In genomic region chr11:118957070-118957471, GRCm38 (mm10) we compare ENCODE assay signal across 9 mouse cellular contexts. TPM values are rescaled to one million over a fixed set of nuclear protein-coding genes. Genes with fewer than 3 reads are reported as not detected.
A peak's percentile ranks its signal among the peaks of the same experiment; 100 is the strongest.
DNase-seq lines count a peak whose midpoint lies in the region; ATAC-seq lines count a peak whose summit lies in the region.
"Had no signal": no experiment of that assay in that cellular context is flagged by ENCODE, and none has a peak within 500 bp of the region (broad histone marks: within the 10 kb centered on the region; RNA-seq: fewer than 3 reads in every experiment).

No protein-coding gene starts in this region.

- no peak overlapping the region for H3K9ac ChIP-seq in embryonic facial prominence, embryonic 14.5 days (ENCODE audit: low read depth, low read length)
- no peak overlapping the region for H3K9ac ChIP-seq in heart, embryonic 11.5 days (ENCODE audit: low read depth, low read length)
- H3K9ac ChIP-seq: embryonic facial prominence, embryonic 13.5 days had no signal

- H3K4me1 ChIP-seq in embryonic facial prominence, embryonic 14.5 days (ENCODE audit: control insufficient read depth, insufficient read depth, low read length) = peaks cover 6% of the 10 kb centered on the region; the same call in 1 of the 2 replicates
- peaks cover 11% of the 10 kb centered on the region for H3K4me1 ChIP-seq in heart, embryonic 11.5 days (ENCODE audit: control insufficient read depth, insufficient read depth, low read length)

- H3K36me3 ChIP-seq in embryonic facial prominence, embryonic 14.5 days (ENCODE audit: control insufficient read depth, insufficient read depth, low read length) = no peaks in the 10 kb centered on the region
- H3K36me3 ChIP-seq in heart, embryonic 11.5 days (ENCODE audit: control insufficient read depth, insufficient read depth, low read length) = no peaks in the 10 kb centered on the region
- H3K36me3 ChIP-seq: embryonic facial prominence, embryonic 13.5 days had no signal

- H3K9me3 ChIP-seq in embryonic facial prominence, embryonic 14.5 days (ENCODE audit: control insufficient read depth, low read length) = no peaks in the 10 kb centered on the region
- no peaks in the 10 kb centered on the region for H3K9me3 ChIP-seq in heart, embryonic 11.5 days (replicated peaks; ENCODE audit: control insufficient read depth, low read length)
- H3K9me3 ChIP-seq: embryonic facial prominence, embryonic 13.5 days had no signal

- peak; percentile 48 for ATAC-seq in embryonic facial prominence, embryonic 14.5 days (ENCODE audit: low read depth)
- 0 out of 2 replicates have a peak, but pooled peaks have one; percentile 31 for ATAC-seq in heart, embryonic 11.5 days (replicated peaks; ENCODE audit: insufficient number of reproducible peaks, low FRiP score, low TSS enrichment)
- ATAC-seq in megakaryocyte-erythroid progenitor cell, adult 5-6 weeks (replicated peaks; ENCODE audit: low FRiP score, low TSS enrichment, poor library complexity, severe bottlenecking) = no peak

- no peak overlapping the region for H3K27ac ChIP-seq in embryonic facial prominence, embryonic 14.5 days (replicated peaks; ENCODE audit: low read depth, low read length)
- H3K27ac ChIP-seq in heart, embryonic 11.5 days (ENCODE audit: low read depth, low read length) = no peak overlapping the region
- H3K27ac ChIP-seq: embryonic facial prominence, embryonic 13.5 days had no signal

- DNase-seq in kidney, postnatal 4 days = peak; percentile 18 to 40
- no peak for DNase-seq in kidney, adult 18-20 months
- peak; percentile 74 for DNase-seq in embryonic facial prominence, embryonic 14.5 days (ENCODE audit: low spot score)
- DNase-seq in left cerebral cortex, adult 11 months (ENCODE audit: low spot score) = peak; percentile 29
- peak; percentile 37 for DNase-seq in ovary, postnatal 14 days (ENCODE audit: low spot score)
- DNase-seq in urinary bladder, adult 2 months (ENCODE audit: low spot score) = no peak

- no peak overlapping the region for H3K4me3 ChIP-seq in embryonic facial prominence, embryonic 14.5 days (ENCODE audit: low read depth, low read length)
- H3K4me3 ChIP-seq in heart, embryonic 11.5 days (ENCODE audit: low read depth, low read length) = no peak overlapping the region
- H3K4me3 ChIP-seq: embryonic facial prominence, embryonic 13.5 days had no signal

- WGBS in embryonic facial prominence, embryonic 14.5 days = 54% methylated on average over 13 of the region's 14 CpGs
- WGBS in heart, embryonic 11.5 days (ENCODE audit: insufficient replicate concordance) = 40% methylated on average over 14 of the region's 14 CpGs

- H3K4me2 ChIP-seq in embryonic facial prominence, embryonic 14.5 days (ENCODE audit: low read depth, low read length) = no peak overlapping the region
- H3K4me2 ChIP-seq in heart, embryonic 11.5 days = peak overlapping the region; percentile 34
- H3K4me2 ChIP-seq: embryonic facial prominence, embryonic 13.5 days had no signal

- no peaks in the 10 kb centered on the region for H3K27me3 ChIP-seq in embryonic facial prominence, embryonic 14.5 days (replicated peaks; ENCODE audit: control insufficient read depth, insufficient read depth, low read length)
- peaks cover 6% of the 10 kb centered on the region; the same call in 1 of the 2 replicates for H3K27me3 ChIP-seq in heart, embryonic 11.5 days (ENCODE audit: control insufficient read depth, insufficient read depth, low read length)

RNA-seq across cellular contexts. Expression of gene Enpp7, which starts 30.9 kb away (rescaled TPM):
- polyA plus RNA-seq in embryonic facial prominence, embryonic 14.5 days (2014; fragmentation: Nextera tagmentation; extraction: Ambion mirVana) = not detected in 2 replicates
- not detected in 2 replicates for polyA plus RNA-seq in heart, embryonic 11.5 days (2014; fragmentation: Nextera tagmentation; extraction: Ambion mirVana)
- total RNA-seq in megakaryocyte-erythroid progenitor cell, adult 5-6 weeks (2014; fragmentation: Nextera tagmentation) = not detected in 2 replicates
- not detected in 2 replicates for total RNA-seq in megakaryocyte-erythroid progenitor cell, adult 5-6 weeks (2017)
- polyA plus RNA-seq in urinary bladder, adult 2 months (2012; rRNA removed) = 0.08 TPM in 1 of 2 replicates, not detected in the other
- polyA plus RNA-seq: embryonic facial prominence, embryonic 13.5 days had no signal

RNA-seq across cellular contexts. Expression of gene Rbfox3, which starts 45.7 kb away (rescaled TPM):
- polyA plus RNA-seq in embryonic facial prominence, embryonic 14.5 days (2014; fragmentation: Nextera tagmentation; extraction: Ambion mirVana) = 3.4 and 3.5 TPM in 2 replicates
- 0.69 and 1.4 TPM in 2 replicates for polyA plus RNA-seq in heart, embryonic 11.5 days (2014; fragmentation: Nextera tagmentation; extraction: Ambion mirVana)
- total RNA-seq in megakaryocyte-erythroid progenitor cell, adult 5-6 weeks (2014; fragmentation: Nextera tagmentation) = not detected in 2 replicates
- not detected in 2 replicates for total RNA-seq in megakaryocyte-erythroid progenitor cell, adult 5-6 weeks (2017)
- polyA plus RNA-seq in urinary bladder, adult 2 months (2012; rRNA removed) = 23.3 and 61.3 TPM in 2 replicates

Comparison
In these comparisons a context has a peak if more than half of its experiments do, and no peak if none do; other contexts are left out.
1. DNase-seq: peak in kidney, postnatal 4 days (2 of 2), embryonic facial prominence, embryonic 14.5 days (single experiment), left cerebral cortex, adult 11 months (single experiment) and ovary, postnatal 14 days (single experiment); none in kidney, adult 18-20 months (single experiment) and urinary bladder, adult 2 months (single experiment).